Mouse (Mus musculus) limb, embryonic 10.5 days (tissue): ENCODE data around the gene Tmtc4. TPM values are rescaled to one million over a fixed set of nuclear protein-coding genes. Genes with fewer than 3 reads are reported as not detected.

Experiments used
- DNase-seq: peaks from one replicate; pipeline ENCODE4 v3.0.0-alpha.2; 2017; ENCODE audit warnings: low spot score
- H3K27ac ChIP-seq: fragments of 300-500 bp; sonication (generic); 2 replicates; pipeline ENCODE4 v1.5.1; 2016; ENCODE audit warnings: mild to moderate bottlenecking
- H3K27me3 ChIP-seq: fragments of 300-500 bp; sonication (generic); 2 replicates; pipeline ENCODE4 v1.6.1; 2016; ENCODE audit warnings: low read depth, mild to moderate bottlenecking; ENCODE audit not compliant: poor library complexity, severe bottlenecking
- H3K36me3 ChIP-seq: fragments of 300-500 bp; sonication (generic); 2 replicates; pipeline ENCODE4 v1.6.1; 2016; ENCODE audit warnings: mild to moderate bottlenecking, moderate library complexity
- H3K4me1 ChIP-seq: fragments of 300-500 bp; sonication (generic); 2 replicates; pipeline ENCODE4 v1.6.1; 2016
- H3K4me3 ChIP-seq: fragments of 300-500 bp; sonication (generic); 2 replicates; pipeline ENCODE4 v1.5.1; 2016; ENCODE audit warnings: mild to moderate bottlenecking, moderate library complexity
- H3K9me3 ChIP-seq: fragments of 300-500 bp; sonication (generic); replicated peaks from 2 replicates; pipeline ENCODE4 v1.6.1; 2016; ENCODE audit warnings: mild to moderate bottlenecking
- WGBS: fragments of 180-500 bp; shearing (Covaris S2); methylation state at CpG from one replicate; pipeline ENCODE4 v1.1.7; 2016; 5-methylcytosine and 5-hydroxymethylcytosine counted together
- polyA plus RNA-seq: library from polyadenylated mRNA; unstranded; fragments of >200 nt; fragmentation: Nextera tagmentation; extraction: Ambion mirVana; gene quantifications from 2 replicates; pipeline ENCODE4 v1.2.1, GENCODE M21; 2016

Tmtc4 gene
- polyA plus RNA-seq, 1 experiment from 2014 or later: 31.1 TPM

GRCm38 (mm10) chr14:122875636-122876035 is 108.2 kb downstream of the Tmtc4 start:
- Histone ChIP-seq H3K36me3 (no peaks in the 10 kb centered on the region), H3K27me3 (no peaks in the 10 kb centered on the region; the same call in 1 of the 2 replicates), H3K4me1 (peaks cover 43% of the 10 kb centered on the region), H3K27ac (peak overlapping the region; percentile 63; the same call in 1 of the 2 replicates), H3K9me3 (no peaks in the 10 kb centered on the region), H3K4me3 (no peak overlapping the region)
- 54% methylated on average over 6 of the region's 6 CpGs for WGBS
- DNase-seq: no peak

- no peaks in the 10 kb centered on the region for H3K9me3 ChIP-seq
- H3K27ac ChIP-seq: no peak overlapping the region
- H3K27me3 ChIP-seq: no peaks in the 10 kb centered on the region; the same call in 1 of the 2 replicates
- DNase-seq: no peak
- H3K36me3 ChIP-seq: no peaks in the 10 kb centered on the region
- peaks cover 45% of the 10 kb centered on the region for H3K4me1 ChIP-seq
- 70% methylated on average over 8 of the region's 8 CpGs for WGBS
- H3K4me3 ChIP-seq: no peak overlapping the region
Measured at GRCm38 (mm10) chr14:122875056-122875455, 108.8 kb downstream of the Tmtc4 start.

GRCm38 (mm10) chr14:122872612-122873011 is 111.2 kb downstream of the Tmtc4 start:
- H3K4me1 ChIP-seq: peaks cover 49% of the 10 kb centered on the region
- no peaks in the 10 kb centered on the region for H3K9me3 ChIP-seq
- no peaks in the 10 kb centered on the region; the same call in 1 of the 2 replicates for H3K27me3 ChIP-seq
- H3K27ac ChIP-seq: no peak overlapping the region
- DNase-seq: no peak
- no peak overlapping the region for H3K4me3 ChIP-seq
- H3K36me3 ChIP-seq: no peaks in the 10 kb centered on the region
- whole genome bisulfite sequencing: 81% methylated on average over 6 of the region's 6 CpGs

DNA sequence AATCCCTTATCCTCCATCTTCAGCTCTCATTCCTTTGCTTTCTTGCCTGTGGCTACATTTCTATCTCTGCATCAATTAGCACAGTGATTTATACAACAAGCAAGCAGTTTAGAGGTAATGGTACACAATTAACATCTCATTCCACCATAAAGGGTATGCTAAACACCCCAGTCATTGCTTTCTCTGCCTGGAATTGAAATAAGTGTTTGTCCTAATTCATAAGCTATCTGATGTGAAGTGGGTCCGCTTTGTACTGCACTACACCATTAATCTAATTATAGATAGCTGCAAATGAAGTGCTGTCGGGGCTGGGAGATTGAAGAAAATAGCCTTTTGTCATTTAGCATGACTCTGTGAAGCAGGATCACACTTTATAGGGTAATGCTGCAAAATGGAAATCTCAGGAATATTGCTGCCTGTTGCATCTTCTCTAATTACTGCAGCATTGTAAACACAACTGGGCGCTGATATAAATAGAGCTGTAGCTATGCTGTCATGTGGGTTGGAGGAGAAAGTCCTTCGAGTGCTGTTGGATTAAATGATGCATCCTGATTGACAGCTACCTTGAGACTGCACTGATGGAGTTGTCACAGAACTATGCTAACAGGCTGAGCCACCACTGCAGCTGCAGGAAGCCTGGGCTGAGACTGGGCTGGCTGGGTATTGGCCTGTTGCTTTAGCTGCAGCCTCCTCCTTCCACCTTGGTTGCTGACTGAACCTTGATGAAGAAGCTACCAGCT is 111.8 kb downstream of the Tmtc4 start:
- DNase-seq: no peak
- WGBS: 56% methylated on average over 4 of the region's 4 CpGs
- peaks cover 49% of the 10 kb centered on the region for H3K4me1 ChIP-seq
- H3K36me3 ChIP-seq: no peaks in the 10 kb centered on the region
- no peak overlapping the region for H3K27ac ChIP-seq
- H3K27me3 ChIP-seq: no peaks in the 10 kb centered on the region; the same call in 1 of the 2 replicates
- H3K4me3 ChIP-seq: no peak overlapping the region
- H3K9me3 ChIP-seq: no peaks in the 10 kb centered on the region

DNA sequence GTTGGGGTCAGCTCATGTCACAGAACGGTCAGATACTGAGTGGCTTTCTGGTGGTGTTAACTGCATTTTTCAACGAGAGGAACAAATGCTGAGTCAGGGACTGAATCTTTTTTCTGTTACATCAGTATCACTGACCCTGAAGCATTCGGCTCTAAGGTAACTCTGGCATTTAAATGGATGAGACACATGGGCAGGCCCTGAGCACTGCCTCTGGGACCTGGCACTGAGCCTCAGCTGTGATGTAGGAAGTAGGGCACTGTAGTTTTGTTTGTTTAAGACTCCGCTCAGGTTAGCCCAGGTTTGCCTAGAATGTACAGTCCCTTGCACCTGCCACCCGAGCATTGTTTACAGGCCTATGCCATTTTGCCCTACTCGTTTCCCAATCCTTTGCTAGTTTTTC is 114.0 kb downstream of the Tmtc4 start:
- 81% methylated on average over 6 of the region's 6 CpGs for WGBS

More for the DNA sequence above, 114.0 kb downstream of the Tmtc4 start:
- no peaks in the 10 kb centered on the region for H3K9me3 ChIP-seq
- no peak overlapping the region for H3K27ac ChIP-seq
- no peaks in the 10 kb centered on the region for H3K36me3 ChIP-seq
- no peaks in the 10 kb centered on the region for H3K27me3 ChIP-seq
- no peak overlapping the region for H3K4me3 ChIP-seq
- peaks cover 37% of the 10 kb centered on the region for H3K4me1 ChIP-seq
- DNase-seq: no peak

Other genes starting within 250 kb of the Tmtc4 start
- 8.0 and 8.8 TPM in 2 replicates for gene Ggact, start 70.3 kb downstream of the Tmtc4 start, polyA plus RNA-seq